Mouse (Mus musculus): ENCODE measurements at regions not wholly inside any gene's neighbourhood (a gene's known extent, or its start where the extent isn't known, plus 50 kb on each side); places are given as distances from the start of the nearest gene placed in this dataset.

GRCm38 (mm10) chr5:75471010-75471409 is 103.7 kb upstream of the Kit start:
- TF ChIP-seq EP300 (IDR thresholded peaks at IDR 0.05; ENCODE audit: low read depth) = no peak
- no peak for TF ChIP-seq CTCF (IDR thresholded peaks at IDR 0.05; ENCODE audit: low read depth)
